Mouse (Mus musculus) liver, postnatal 0 days (tissue): ENCODE measurements at regions not wholly inside any gene's neighbourhood (a gene's known extent, or its start where the extent isn't known, plus 50 kb on each side); places are given as distances from the start of the nearest gene placed in this dataset.

Experiments used
- CTCF ChIP-seq: sonication (generic); IDR thresholded peaks from 2 replicates; pipeline ENCODE4 v1.5.1; 2016; ENCODE audit warnings: antibody characterized with exemption, low read depth
- EP300 ChIP-seq: IDR thresholded peaks from 2 replicates; pipeline ENCODE4 v1.6.1; 2016; ENCODE audit warnings: antibody characterized with exemption, low read depth, mild to moderate bottlenecking

- TF ChIP-seq CTCF: no peak
- no peak for TF ChIP-seq EP300
Observed at GRCm38 (mm10) chr14:46328064-46328463, 51.1 kb upstream of the Gm15217 start.
